Mouse (Mus musculus) gastrocnemius, postnatal 4 days (tissue): ENCODE measurements around the gene P2ry6. TPM values are rescaled to one million over a fixed set of nuclear protein-coding genes. Genes with fewer than 3 reads are reported as not detected.

Experiments used
- DNase-seq, 2 experiments: peaks; one replicate each; pipeline ENCODE4 v3.0.0; 2021 to 2022; ENCODE audit warnings: low spot score in 2 of 2, mixed read lengths in 2 of 2
- total RNA-seq, 2 experiments: library from RNA; stranded (reverse); gene quantifications; 2 replicates each; pipeline ENCODE4 v1.2.3; 2021

P2ry6 gene
- total RNA-seq, 2 experiments from 2014 or later, result 5.8 to 7.4 TPM

- no peak for DNase-seq
These were observed 30.1 kb downstream of the P2ry6 start for GRCm38 (mm10) chr7:100944306-100944705.

GRCm38 (mm10) chr7:100942789-100943615 lies 31.4 kb downstream of the P2ry6 start:
- peak in 1 of 2 experiments; percentile 65 for DNase-seq

GRCm38 (mm10) chr7:100941169-100941568 lies 33.3 kb downstream of the P2ry6 start:
- no peak for DNase-seq

GRCm38 (mm10) chr7:100938106-100938505 lies 36.3 kb downstream of the P2ry6 start:
- DNase-seq, result no peak

GRCm38 (mm10) chr7:100937481-100937880 lies 37.0 kb downstream of the P2ry6 start:
- no peak for DNase-seq

GRCm38 (mm10) chr7:100933520-100933919 lies 40.9 kb downstream of the P2ry6 start:
- no peak for DNase-seq

- peak; percentile 75 to 90 for DNase-seq
These were observed 41.9 kb downstream of the P2ry6 start for GRCm38 (mm10) chr7:100932481-100933007.

GRCm38 (mm10) chr7:100931926-100932480 lies 42.4 kb downstream of the P2ry6 start, which contains the start of gene Arhgef17:
Gene Arhgef17 (minus strand): TSS chr7:100932107.
- DNase-seq, result peak in 1 of 2 experiments; percentile 74

GRCm38 (mm10) chr7:100931316-100931925 lies 43.0 kb downstream of the P2ry6 start:
- DNase-seq, result peak; percentile 59 to 71

- peak; percentile 66 to 78 for DNase-seq
These were observed 43.7 kb downstream of the P2ry6 start for GRCm38 (mm10) chr7:100930619-100931315.

- DNase-seq, result no peak
These were observed 44.7 kb downstream of the P2ry6 start for GRCm38 (mm10) chr7:100929639-100930303.

GRCm38 (mm10) chr7:100928456-100928855 lies 46.0 kb downstream of the P2ry6 start:
- DNase-seq, result no peak

GRCm38 (mm10) chr7:100927287-100928000 lies 47.0 kb downstream of the P2ry6 start:
- DNase-seq, result no peak

GRCm38 (mm10) chr7:100926311-100926923 lies 48.0 kb downstream of the P2ry6 start:
- DNase-seq, result no peak

GRCm38 (mm10) chr7:100924674-100925445 lies 49.6 kb downstream of the P2ry6 start:
- no peak for DNase-seq

GRCm38 (mm10) chr7:100924200-100924599 lies 50.2 kb downstream of the P2ry6 start:
- DNase-seq, result no peak

- DNase-seq, result no peak
These were observed 51.5 kb downstream of the P2ry6 start for GRCm38 (mm10) chr7:100922907-100923306.

- DNase-seq, result no peak
These were observed 53.2 kb downstream of the P2ry6 start for GRCm38 (mm10) chr7:100921289-100921688.

- DNase-seq, result no peak
These were observed 54.7 kb downstream of the P2ry6 start for GRCm38 (mm10) chr7:100919809-100920107.
